Mouse (Mus musculus) lung, embryonic 14.5 days (tissue): ENCODE measurements around the gene Wbp1l. TPM values are rescaled to one million over a fixed set of nuclear protein-coding genes. Genes with fewer than 3 reads are reported as not detected.
"Not testable (repeated sequence)": the region's sequence is repeated elsewhere in the genome, so short reads cannot be mapped to it uniquely, and the experiment has no call there.

Source experiments
- ATAC-seq: fragments of 200-750 bp; cut with Nextera tagmentation; 2 replicates; pipeline ENCODE4 v1.8.0; 2017; ENCODE audit warnings: mild to moderate bottlenecking, moderate TSS enrichment, moderate library complexity; ENCODE audit not compliant: insufficient read depth
- DNase-seq: peaks from one replicate; pipeline ENCODE4 v3.0.0-alpha.2; 2015
- H3K27ac ChIP-seq: fragments of 300-500 bp; sonication (generic); 2 replicates; pipeline ENCODE4 v1.5.1; 2014; ENCODE audit warnings: low read depth, mild to moderate bottlenecking, moderate library complexity
- H3K27me3 ChIP-seq: fragments of 300-500 bp; sonication (generic); 2 replicates; pipeline ENCODE4 v1.6.1; 2014; ENCODE audit warnings: low read length, control low read depth; ENCODE audit not compliant: insufficient read depth
- H3K36me3 ChIP-seq: fragments of 300-500 bp; sonication (generic); 2 replicates; pipeline ENCODE4 v1.6.1; 2014; ENCODE audit warnings: control low read depth; ENCODE audit not compliant: insufficient read depth
- H3K4me1 ChIP-seq: fragments of 300-500 bp; sonication (generic); 2 replicates; pipeline ENCODE4 v1.6.1; 2014; ENCODE audit warnings: antibody characterized with exemption, control low read depth; ENCODE audit not compliant: insufficient read depth
- H3K4me2 ChIP-seq: fragments of 300-500 bp; sonication (generic); 2 replicates; pipeline ENCODE4 v1.6.1; 2014; ENCODE audit warnings: mild to moderate bottlenecking
- H3K4me3 ChIP-seq: fragments of 300-500 bp; sonication (generic); 2 replicates; pipeline ENCODE4 v1.5.1; 2014; ENCODE audit warnings: low read depth, low read length
- H3K9ac ChIP-seq: fragments of 300-500 bp; sonication (generic); 2 replicates; pipeline ENCODE4 v1.6.1; 2014
- H3K9me3 ChIP-seq: fragments of 300-500 bp; sonication (generic); 2 replicates; pipeline ENCODE4 v1.6.1; 2016; ENCODE audit warnings: low read depth, low read length, control low read depth
- CTCF ChIP-seq: IDR thresholded peaks from 2 replicates; pipeline ENCODE4 v1.5.1; 2016; ENCODE audit warnings: antibody characterized with exemption, low read depth
- WGBS: fragments of 180-500 bp; shearing (Covaris S2); extraction: QIAGEN DNeasy Blood & Tissue Kit; methylation state at CpG from one replicate; pipeline ENCODE4 v1.1.7; 2014; 5-methylcytosine and 5-hydroxymethylcytosine counted together
- polyA plus RNA-seq: library from polyadenylated mRNA; unstranded; fragments of >200 nt; fragmentation: Nextera tagmentation; extraction: Ambion mirVana; gene quantifications from 2 replicates; pipeline ENCODE4 v1.2.1, GENCODE M21; 2014

The Wbp1l gene
- polyA plus RNA-seq, 1 experiment from 2014 or later = 43.1 TPM

- no peak overlapping the region for H3K27ac ChIP-seq
Measured at GRCm38 (mm10) chr19:46562581-46563515, 36.0 kb upstream of the Wbp1l start.

DNA sequence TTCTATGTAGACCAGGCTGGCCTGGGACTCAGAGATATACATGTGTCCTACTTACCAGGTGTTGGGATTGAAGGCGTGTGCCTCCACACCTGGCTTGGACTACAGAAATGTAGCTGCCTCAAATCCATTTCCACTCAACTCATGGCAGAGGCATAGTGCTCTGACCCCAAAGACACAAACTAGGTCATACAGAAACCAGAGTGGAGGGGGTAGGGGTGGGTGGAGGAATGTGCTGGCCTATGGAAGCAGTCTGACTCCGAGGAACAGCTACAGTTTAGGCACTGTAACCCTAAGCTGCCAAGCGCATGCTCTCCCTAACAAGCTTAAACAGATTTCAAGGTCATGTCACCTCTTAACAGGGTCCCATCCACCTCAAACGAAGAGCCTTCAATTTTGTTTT is 35.3 kb upstream of the Wbp1l start:
- H3K36me3 ChIP-seq = no peaks in the 10 kb centered on the region

More at GRCm38 (mm10) chr19:46562581-46563515, 36.0 kb upstream of the Wbp1l start:
- ATAC-seq (no peak), DNase-seq (no peak)
- Histone ChIP-seq H3K9ac (no peak overlapping the region), H3K27me3 (no peaks in the 10 kb centered on the region), H3K4me3 (no peak overlapping the region), H3K4me2 (no peak overlapping the region), H3K36me3 (peaks cover 4% of the 10 kb centered on the region), H3K4me1 (no peaks in the 10 kb centered on the region), H3K9me3 (no peaks in the 10 kb centered on the region)
- WGBS = 87% methylated on average over 14 of the region's 14 CpGs
- TF ChIP-seq CTCF = no peak

GRCm38 (mm10) chr19:46564043-46564462 is 34.8 kb upstream of the Wbp1l start:
- TF ChIP-seq CTCF = no peak
- Histone ChIP-seq H3K36me3 (no peaks in the 10 kb centered on the region), H3K27ac (no peak overlapping the region), H3K4me1 (no peaks in the 10 kb centered on the region), H3K4me2 (no peak overlapping the region), H3K9ac (no peak overlapping the region), H3K27me3 (no peaks in the 10 kb centered on the region), H3K9me3 (no peaks in the 10 kb centered on the region), H3K4me3 (no peak overlapping the region)
- DNase-seq = no peak
- 70% methylated on average over 14 of the region's 14 CpGs for WGBS
- ATAC-seq = no peak

More for the DNA sequence above, 35.3 kb upstream of the Wbp1l start:
- H3K27me3 ChIP-seq = no peaks in the 10 kb centered on the region
- no peaks in the 10 kb centered on the region for H3K4me1 ChIP-seq
- H3K4me2 ChIP-seq = no peak overlapping the region
- TF ChIP-seq CTCF = no peak
- DNase-seq (no peak), ATAC-seq (no peak)
- no peaks in the 10 kb centered on the region for H3K9me3 ChIP-seq
- H3K9ac ChIP-seq = no peak overlapping the region
- H3K4me3 ChIP-seq = no peak overlapping the region
- 70% methylated on average over 4 of the region's 4 CpGs for WGBS
- no peak overlapping the region for H3K27ac ChIP-seq

DNA sequence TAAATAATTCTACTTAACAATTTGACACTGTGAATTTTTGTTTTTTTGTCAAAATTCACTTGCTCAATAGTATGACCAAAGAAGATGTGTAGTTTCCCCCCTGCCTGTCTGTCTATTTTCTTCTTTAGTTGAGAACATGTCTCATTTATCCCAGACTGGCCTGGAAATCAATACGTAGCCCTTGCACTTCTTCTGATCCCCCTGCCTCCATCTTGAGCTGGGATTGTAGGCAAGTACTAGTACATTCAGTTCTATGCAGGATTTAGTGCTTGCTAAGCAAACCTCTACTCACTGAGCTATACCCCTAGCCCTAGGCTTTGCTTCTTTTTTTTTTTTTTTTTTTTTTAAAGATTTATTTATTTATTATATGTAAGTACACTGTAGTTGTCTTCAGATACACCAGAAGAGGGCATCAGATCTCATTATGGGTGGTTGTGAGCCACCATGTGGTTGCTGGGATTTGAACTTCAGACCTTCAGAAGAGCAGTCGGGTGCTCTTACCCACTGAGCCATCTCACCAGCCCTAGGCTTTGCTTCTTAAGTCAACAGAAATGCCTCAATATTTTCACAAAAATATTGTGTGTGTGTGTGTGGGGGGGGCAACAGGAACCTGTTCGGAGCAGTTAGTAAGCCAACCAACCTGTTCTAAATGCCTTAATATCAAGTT is 27.5 kb upstream of the Wbp1l start:
- H3K4me1 ChIP-seq, H3K36me3 ChIP-seq, ATAC-seq, H3K27me3 ChIP-seq, H3K27ac ChIP-seq, H3K9me3 ChIP-seq: not testable (repeated sequence)
- peak; percentile 5 for DNase-seq
- Histone ChIP-seq H3K4me2 (peak overlapping the region; percentile 69), H3K4me3 (peak overlapping the region; percentile 61), H3K9ac (peak overlapping the region; percentile 56; the same call in 1 of the 2 replicates)
- 62% methylated on average over 3 of the region's 3 CpGs for WGBS

GRCm38 (mm10) chr19:46571878-46572244 is 27.0 kb upstream of the Wbp1l start:
- Histone ChIP-seq H3K36me3 (no peaks in the 10 kb centered on the region), H3K27me3 (no peaks in the 10 kb centered on the region), H3K4me2 (peak overlapping the region; percentile 69), H3K9me3 (no peaks in the 10 kb centered on the region), H3K4me1 (0 out of 2 replicates have a peak, but pooled peaks cover 7% of the 10 kb centered on the region), H3K9ac (peak overlapping the region; percentile 56), H3K4me3 (peak overlapping the region; percentile 61), H3K27ac (no peak overlapping the region)
- ATAC-seq (no peak), DNase-seq (peak; percentile 42)
- WGBS = 11% methylated on average over 10 of the region's 10 CpGs
- TF ChIP-seq CTCF = peak; percentile 21; the same call in 1 of the 2 replicates

DNA sequence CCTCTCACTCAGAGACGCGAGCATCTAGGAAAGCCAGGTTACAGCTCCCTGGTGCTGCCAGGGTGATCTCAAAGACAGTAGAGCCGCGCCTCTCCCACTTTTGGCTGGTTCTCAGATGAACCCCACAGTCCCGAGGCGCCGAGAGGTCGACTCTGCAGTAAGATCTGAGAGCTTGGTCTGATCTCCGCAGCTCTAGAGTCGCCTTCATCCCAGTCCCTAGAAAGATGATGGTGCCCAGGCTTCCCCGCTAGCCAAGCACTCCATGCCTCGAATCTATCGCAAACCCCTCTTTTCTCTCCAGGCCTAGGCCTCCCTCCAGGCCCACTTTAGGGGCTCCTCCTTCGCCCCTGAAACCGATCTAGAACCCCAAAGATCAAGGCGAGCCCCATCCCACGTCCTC is 26.3 kb upstream of the Wbp1l start:
- H3K4me3 ChIP-seq = peak overlapping the region; percentile 61
- H3K27me3 ChIP-seq = no peaks in the 10 kb centered on the region
- peak; percentile 54 for DNase-seq
- no peak for TF ChIP-seq CTCF
- 0 out of 2 replicates have a peak, but pooled peaks cover 7% of the 10 kb centered on the region for H3K4me1 ChIP-seq
- no peaks in the 10 kb centered on the region for H3K9me3 ChIP-seq
- peak; percentile 52 for ATAC-seq
- H3K27ac ChIP-seq = peak overlapping the region; percentile 58; the same call in 1 of the 2 replicates
- WGBS = under 1% methylated on average over 17 of the region's 17 CpGs
- peak overlapping the region; percentile 69 for H3K4me2 ChIP-seq
- no peaks in the 10 kb centered on the region for H3K36me3 ChIP-seq
- peak overlapping the region; percentile 56 for H3K9ac ChIP-seq
